Mouse (Mus musculus): Measurements from ENCODE around the gene Art2b. TPM values are rescaled to one million over a fixed set of nuclear protein-coding genes. Genes with fewer than 3 reads are reported as not detected.
A peak's percentile ranks its signal among the peaks of the same experiment; 100 is the strongest.
"Not testable (repeated sequence)": the region's sequence is repeated elsewhere in the genome, so short reads cannot be mapped to it uniquely, and the experiment has no call there.

Art2b gene
- polyA plus RNA-seq, 1 experiment: 5.4 TPM

- Histone ChIP-seq H3K27ac (ENCODE audit: control insufficient read depth, insufficient read depth, low read length) (no peak overlapping the region), H3K27me3 (ENCODE audit: control insufficient read depth, insufficient read depth, low read length) (no peaks in the 10 kb centered on the region), H3K4me3 (ENCODE audit: control insufficient read depth, insufficient read depth, low read length) (no peak overlapping the region), H3K36me3 (ENCODE audit: control insufficient read depth, insufficient read depth, low read length) (no peaks in the 10 kb centered on the region), H3K4me1 (replicated peaks; ENCODE audit: control insufficient read depth, insufficient read depth, low read length) (no peaks in the 10 kb centered on the region)
- TF ChIP-seq POLR2A (IDR thresholded peaks at IDR 0.05; ENCODE audit: control insufficient read depth, extremely low read depth, insufficient read depth, low read length, poor library complexity) (no peak), CTCF (IDR thresholded peaks at IDR 0.05; ENCODE audit: borderline replicate concordance, control insufficient read depth, extremely low read depth, insufficient read depth, low read length, poor library complexity) (no peak)
- 39% methylated on average over 6 of the region's 6 CpGs for WGBS
- no peak for DNase-seq
Measured at GRCm38 (mm10) chr7:101607845-101608244, 22.4 kb upstream of the Art2b start.

- no peak overlapping the region for H3K4me3 ChIP-seq (ENCODE audit: control insufficient read depth, insufficient read depth, low read length)
- no peak for TF ChIP-seq POLR2A (IDR thresholded peaks at IDR 0.05; ENCODE audit: control insufficient read depth, extremely low read depth, insufficient read depth, low read length, poor library complexity)
- no peak for TF ChIP-seq CTCF (IDR thresholded peaks at IDR 0.05; ENCODE audit: borderline replicate concordance, control insufficient read depth, extremely low read depth, insufficient read depth, low read length, poor library complexity)
- H3K27me3 ChIP-seq (ENCODE audit: control insufficient read depth, insufficient read depth, low read length): no peaks in the 10 kb centered on the region
- no peaks in the 10 kb centered on the region for H3K36me3 ChIP-seq (ENCODE audit: control insufficient read depth, insufficient read depth, low read length)
- H3K27ac ChIP-seq (ENCODE audit: control insufficient read depth, insufficient read depth, low read length): no peak overlapping the region
- H3K4me1 ChIP-seq (replicated peaks; ENCODE audit: control insufficient read depth, insufficient read depth, low read length): no peaks in the 10 kb centered on the region
- no peak for DNase-seq
- 57% methylated on average over 1 of the region's 1 CpGs for WGBS
Measured at GRCm38 (mm10) chr7:101600406-101600805, 15.0 kb upstream of the Art2b start.

GRCm38 (mm10) chr7:101598482-101598881 lies 13.1 kb upstream of the Art2b start:
- 90% methylated on average over 2 of the region's 2 CpGs for WGBS
- no peak for DNase-seq
- no peak overlapping the region for H3K27ac ChIP-seq (ENCODE audit: control insufficient read depth, insufficient read depth, low read length)
- H3K27me3 ChIP-seq (ENCODE audit: control insufficient read depth, insufficient read depth, low read length): no peaks in the 10 kb centered on the region
- no peaks in the 10 kb centered on the region for H3K36me3 ChIP-seq (ENCODE audit: control insufficient read depth, insufficient read depth, low read length)
- no peak for TF ChIP-seq POLR2A (IDR thresholded peaks at IDR 0.05; ENCODE audit: control insufficient read depth, extremely low read depth, insufficient read depth, low read length, poor library complexity)
- no peak for TF ChIP-seq CTCF (IDR thresholded peaks at IDR 0.05; ENCODE audit: borderline replicate concordance, control insufficient read depth, extremely low read depth, insufficient read depth, low read length, poor library complexity)
- no peaks in the 10 kb centered on the region for H3K4me1 ChIP-seq (replicated peaks; ENCODE audit: control insufficient read depth, insufficient read depth, low read length)
- no peak overlapping the region for H3K4me3 ChIP-seq (ENCODE audit: control insufficient read depth, insufficient read depth, low read length)

GRCm38 (mm10) chr7:101594969-101595368 lies 9.6 kb upstream of the Art2b start:
- no peaks in the 10 kb centered on the region for H3K36me3 ChIP-seq (ENCODE audit: control insufficient read depth, insufficient read depth, low read length)
- WGBS: 91% methylated on average over 2 of the region's 2 CpGs
- H3K27me3 ChIP-seq (ENCODE audit: control insufficient read depth, insufficient read depth, low read length): no peaks in the 10 kb centered on the region
- H3K27ac ChIP-seq (ENCODE audit: control insufficient read depth, insufficient read depth, low read length): no peak overlapping the region
- H3K4me1 ChIP-seq (replicated peaks; ENCODE audit: control insufficient read depth, insufficient read depth, low read length): no peaks in the 10 kb centered on the region
- no peak overlapping the region for H3K4me3 ChIP-seq (ENCODE audit: control insufficient read depth, insufficient read depth, low read length)
- no peak for DNase-seq
- TF ChIP-seq CTCF (IDR thresholded peaks at IDR 0.05; ENCODE audit: borderline replicate concordance, control insufficient read depth, extremely low read depth, insufficient read depth, low read length, poor library complexity) (no peak), POLR2A (IDR thresholded peaks at IDR 0.05; ENCODE audit: control insufficient read depth, extremely low read depth, insufficient read depth, low read length, poor library complexity) (no peak)

GRCm38 (mm10) chr7:101584271-101584670 lies 1.1 kb downstream of the Art2b start:
- H3K27me3 ChIP-seq (ENCODE audit: control insufficient read depth, insufficient read depth, low read length); DNase-seq; H3K27ac ChIP-seq (ENCODE audit: control insufficient read depth, insufficient read depth, low read length); H3K4me3 ChIP-seq (ENCODE audit: control insufficient read depth, insufficient read depth, low read length); H3K36me3 ChIP-seq (ENCODE audit: control insufficient read depth, insufficient read depth, low read length): not testable (repeated sequence)
- H3K4me1 ChIP-seq (replicated peaks; ENCODE audit: control insufficient read depth, insufficient read depth, low read length): peaks cover 13% of the 10 kb centered on the region
- WGBS: 36% methylated on average over 6 of the region's 6 CpGs

- no peaks in the 10 kb centered on the region for H3K36me3 ChIP-seq (ENCODE audit: control insufficient read depth, insufficient read depth, low read length)
Measured at GRCm38 (mm10) chr7:101582012-101582411, 3.4 kb downstream of the Art2b start.

GRCm38 (mm10) chr7:101580863-101581262 lies 4.5 kb downstream of the Art2b start:
- H3K4me3 ChIP-seq (ENCODE audit: control insufficient read depth, insufficient read depth, low read length); H3K27ac ChIP-seq (ENCODE audit: control insufficient read depth, insufficient read depth, low read length); H3K27me3 ChIP-seq (ENCODE audit: control insufficient read depth, insufficient read depth, low read length); H3K36me3 ChIP-seq (ENCODE audit: control insufficient read depth, insufficient read depth, low read length): not testable (repeated sequence)
- 10% methylated on average over 3 of the region's 3 CpGs for WGBS
- DNase-seq: peak; percentile 34
- H3K4me1 ChIP-seq (replicated peaks; ENCODE audit: control insufficient read depth, insufficient read depth, low read length): peaks cover 13% of the 10 kb centered on the region

More at GRCm38 (mm10) chr7:101582012-101582411, 3.4 kb downstream of the Art2b start:
- Histone ChIP-seq H3K27ac (ENCODE audit: control insufficient read depth, insufficient read depth, low read length) (no peak overlapping the region), H3K27me3 (ENCODE audit: control insufficient read depth, insufficient read depth, low read length) (no peaks in the 10 kb centered on the region), H3K4me3 (ENCODE audit: control insufficient read depth, insufficient read depth, low read length) (no peak overlapping the region), H3K4me1 (replicated peaks; ENCODE audit: control insufficient read depth, insufficient read depth, low read length) (peaks cover 13% of the 10 kb centered on the region)
- WGBS: 95% methylated on average over 7 of the region's 7 CpGs
- no peak for DNase-seq
- TF ChIP-seq CTCF (IDR thresholded peaks at IDR 0.05; ENCODE audit: borderline replicate concordance, control insufficient read depth, extremely low read depth, insufficient read depth, low read length, poor library complexity) (no peak), POLR2A (IDR thresholded peaks at IDR 0.05; ENCODE audit: control insufficient read depth, extremely low read depth, insufficient read depth, low read length, poor library complexity) (no peak)

All from thymus, adult 2 months (tissue).